Mouse (Mus musculus): Measurements from ENCODE around the gene Pmis2. TPM values are rescaled to one million over a fixed set of nuclear protein-coding genes. Genes with fewer than 3 reads are reported as not detected.

Gene Pmis2
- total RNA-seq (2012; rRNA removed) = 0.36 and 0.37 TPM in 2 replicates

DNA sequence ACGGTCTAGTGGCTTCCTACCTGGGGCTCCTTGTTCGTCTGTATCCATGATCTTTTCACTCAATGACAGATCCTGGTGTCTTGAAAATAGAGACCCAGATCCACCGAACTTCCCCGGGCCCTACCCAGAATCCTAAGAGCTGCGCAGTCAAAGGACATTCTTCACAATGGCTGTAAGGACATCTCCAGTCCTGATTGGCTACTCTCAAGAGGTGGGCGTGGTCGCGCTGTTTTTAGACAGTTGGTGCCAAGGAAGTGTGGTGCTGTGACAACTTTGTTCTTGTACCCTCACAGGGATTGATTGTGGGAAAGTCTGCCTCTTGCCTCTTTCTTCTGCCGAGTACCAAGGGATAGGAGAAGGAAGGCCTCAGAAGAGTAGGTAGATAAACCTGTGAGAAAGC is at the start of gene Pmis2:
TSS of gene Pmis2 (minus strand) at position 126 of the 400 bp plus-strand sequence.
- H3K36me3 ChIP-seq (ENCODE audit: control insufficient read depth, insufficient read depth, low read length, poor library complexity, severe bottlenecking) = no peaks in the 10 kb centered on the region
- H3K9me3 ChIP-seq (ENCODE audit: control insufficient read depth, insufficient read depth, low read depth, low read length) = no peaks in the 10 kb centered on the region
- H3K4me1 ChIP-seq (ENCODE audit: control insufficient read depth in 2 of 2, insufficient read depth in 2 of 2, low read length in 2 of 2, poor library complexity in 1 of 2) = peaks cover 0 to 3% of the 10 kb centered on the region in 2 experiments; a peak in 1 of 4 replicates
- peak within 1 kb of the TSS in 1 of 2 experiments; percentile 32; a peak in 2 of 4 replicates for H3K4me3 ChIP-seq (ENCODE audit: insufficient read depth in 1 of 2, low read depth in 1 of 2, low read length in 2 of 2, poor library complexity in 1 of 2, severe bottlenecking in 1 of 2)
- in situ Hi-C loops (cut with MboI; ENCODE audit: low sequenced_read_pairs in 2 of 2, unreplicated experiment in 2 of 2) = no loop called here
- 0 out of 2 replicates have a peak within 1 kb of the TSS, but pooled peaks have one; percentile 6 for H3K9ac ChIP-seq (ENCODE audit: insufficient read depth, low read depth, low read length, poor library complexity, severe bottlenecking)
- peak; percentile 50 for DNase-seq (ENCODE audit: low read depth, low spot score)
- no peak for TF ChIP-seq ZNF384 (IDR thresholded peaks at IDR 0.05; ENCODE audit: low read depth, low read length)
- no peak for TF ChIP-seq HCFC1 (IDR thresholded peaks at IDR 0.05; ENCODE audit: borderline replicate concordance, insufficient read depth, low read length)
- no peak for TF ChIP-seq CHD2 (IDR thresholded peaks at IDR 0.05; ENCODE audit: low read depth, low read length)
- no peak for TF ChIP-seq MAFK (IDR thresholded peaks at IDR 0.05; ENCODE audit: insufficient read depth, low read depth, low read length)
- no peak for TF ChIP-seq ZC3H11A (IDR thresholded peaks at IDR 0.05; ENCODE audit: borderline replicate concordance, low read depth, low read length)
- H3K27ac ChIP-seq (ENCODE audit: insufficient read depth, low read depth, low read length, poor library complexity, severe bottlenecking) = no peak within 1 kb of the TSS

DNA sequence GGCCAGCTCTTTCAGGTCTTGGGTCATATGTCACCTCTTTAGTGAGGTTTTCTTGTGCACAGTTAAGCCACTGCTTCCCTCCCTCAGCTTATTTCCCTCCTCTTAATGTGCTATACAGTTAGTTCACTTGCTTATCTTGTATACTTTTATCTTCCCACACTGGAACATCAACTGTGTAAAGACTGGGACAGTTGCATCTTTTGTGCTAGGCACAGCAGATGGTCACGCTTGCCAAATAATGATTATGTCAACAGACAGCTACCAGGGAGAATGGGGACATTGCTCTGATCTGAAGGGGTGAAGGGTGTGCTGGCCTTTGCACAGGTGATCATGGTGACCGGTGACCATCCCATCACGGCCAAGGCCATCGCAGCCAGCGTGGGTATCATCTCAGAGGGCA is 48.3 kb upstream of the Pmis2 start:
- H3K36me3 ChIP-seq (ENCODE audit: control insufficient read depth, insufficient read depth, low read length, poor library complexity, severe bottlenecking) = no peaks in the 10 kb centered on the region
- no peak for DNase-seq (ENCODE audit: low read depth, low spot score)
- H3K9me3 ChIP-seq (ENCODE audit: control insufficient read depth, insufficient read depth, low read depth, low read length) = no peaks in the 10 kb centered on the region
- H3K4me3 ChIP-seq (ENCODE audit: insufficient read depth in 1 of 2, low read depth in 1 of 2, low read length in 2 of 2, poor library complexity in 1 of 2, severe bottlenecking in 1 of 2) = no peak overlapping the region
- in situ Hi-C loops (cut with MboI; ENCODE audit: low sequenced_read_pairs in 2 of 2, unreplicated experiment in 2 of 2) = no loop called here
- TF ChIP-seq CHD2 (IDR thresholded peaks at IDR 0.05; ENCODE audit: low read depth, low read length) (no peak), ZNF384 (IDR thresholded peaks at IDR 0.05; ENCODE audit: low read depth, low read length) (no peak), MAFK (IDR thresholded peaks at IDR 0.05; ENCODE audit: insufficient read depth, low read depth, low read length) (no peak), ZC3H11A (IDR thresholded peaks at IDR 0.05; ENCODE audit: borderline replicate concordance, low read depth, low read length) (no peak), HCFC1 (IDR thresholded peaks at IDR 0.05; ENCODE audit: borderline replicate concordance, insufficient read depth, low read length) (no peak)
- peaks cover 0 to 4% of the 10 kb centered on the region in 2 experiments; a peak in 1 of 4 replicates for H3K4me1 ChIP-seq (ENCODE audit: control insufficient read depth in 2 of 2, insufficient read depth in 2 of 2, low read length in 2 of 2, poor library complexity in 1 of 2)
- no peak overlapping the region for H3K9ac ChIP-seq (ENCODE audit: insufficient read depth, low read depth, low read length, poor library complexity, severe bottlenecking)
- H3K27ac ChIP-seq (ENCODE audit: insufficient read depth, low read depth, low read length, poor library complexity, severe bottlenecking) = no peak overlapping the region

DNA sequence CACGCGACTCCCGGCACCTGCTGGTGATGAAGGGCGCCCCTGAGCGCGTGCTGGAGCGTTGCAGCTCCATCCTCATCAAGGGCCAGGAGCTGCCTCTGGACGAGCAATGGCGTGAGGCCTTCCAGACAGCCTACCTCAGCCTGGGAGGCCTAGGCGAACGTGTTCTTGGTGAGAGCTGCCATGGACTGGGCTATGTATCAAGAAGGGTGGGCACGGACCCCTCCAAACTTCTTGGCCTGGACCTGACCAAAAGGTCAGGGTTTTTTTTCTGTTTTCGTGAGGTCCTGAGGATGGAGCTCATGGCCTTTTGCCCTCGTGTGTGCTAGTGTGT is 46.3 kb upstream of the Pmis2 start:
- no peak overlapping the region for H3K27ac ChIP-seq (ENCODE audit: insufficient read depth, low read depth, low read length, poor library complexity, severe bottlenecking)
- TF ChIP-seq ZNF384 (IDR thresholded peaks at IDR 0.05; ENCODE audit: low read depth, low read length) = no peak
- no peak for TF ChIP-seq ZC3H11A (IDR thresholded peaks at IDR 0.05; ENCODE audit: borderline replicate concordance, low read depth, low read length)
- no peak for TF ChIP-seq HCFC1 (IDR thresholded peaks at IDR 0.05; ENCODE audit: borderline replicate concordance, insufficient read depth, low read length)
- TF ChIP-seq CHD2 (IDR thresholded peaks at IDR 0.05; ENCODE audit: low read depth, low read length) = no peak
- TF ChIP-seq MAFK (IDR thresholded peaks at IDR 0.05; ENCODE audit: insufficient read depth, low read depth, low read length) = no peak
- no peaks in the 10 kb centered on the region for H3K9me3 ChIP-seq (ENCODE audit: control insufficient read depth, insufficient read depth, low read depth, low read length)
- no peak for DNase-seq (ENCODE audit: low read depth, low spot score)
- H3K9ac ChIP-seq (ENCODE audit: insufficient read depth, low read depth, low read length, poor library complexity, severe bottlenecking) = no peak overlapping the region
- H3K36me3 ChIP-seq (ENCODE audit: control insufficient read depth, insufficient read depth, low read length, poor library complexity, severe bottlenecking) = no peaks in the 10 kb centered on the region
- in situ Hi-C loops (cut with MboI; ENCODE audit: low sequenced_read_pairs in 2 of 2, unreplicated experiment in 2 of 2) = no loop called here
- peak overlapping the region; percentile 46 to 56; a peak in 3 of 4 replicates for H3K4me3 ChIP-seq (ENCODE audit: insufficient read depth in 1 of 2, low read depth in 1 of 2, low read length in 2 of 2, poor library complexity in 1 of 2, severe bottlenecking in 1 of 2)
- H3K4me1 ChIP-seq (ENCODE audit: control insufficient read depth in 2 of 2, insufficient read depth in 2 of 2, low read length in 2 of 2, poor library complexity in 1 of 2) = peaks cover 0 to 3% of the 10 kb centered on the region in 2 experiments; a peak in 1 of 4 replicates

DNA sequence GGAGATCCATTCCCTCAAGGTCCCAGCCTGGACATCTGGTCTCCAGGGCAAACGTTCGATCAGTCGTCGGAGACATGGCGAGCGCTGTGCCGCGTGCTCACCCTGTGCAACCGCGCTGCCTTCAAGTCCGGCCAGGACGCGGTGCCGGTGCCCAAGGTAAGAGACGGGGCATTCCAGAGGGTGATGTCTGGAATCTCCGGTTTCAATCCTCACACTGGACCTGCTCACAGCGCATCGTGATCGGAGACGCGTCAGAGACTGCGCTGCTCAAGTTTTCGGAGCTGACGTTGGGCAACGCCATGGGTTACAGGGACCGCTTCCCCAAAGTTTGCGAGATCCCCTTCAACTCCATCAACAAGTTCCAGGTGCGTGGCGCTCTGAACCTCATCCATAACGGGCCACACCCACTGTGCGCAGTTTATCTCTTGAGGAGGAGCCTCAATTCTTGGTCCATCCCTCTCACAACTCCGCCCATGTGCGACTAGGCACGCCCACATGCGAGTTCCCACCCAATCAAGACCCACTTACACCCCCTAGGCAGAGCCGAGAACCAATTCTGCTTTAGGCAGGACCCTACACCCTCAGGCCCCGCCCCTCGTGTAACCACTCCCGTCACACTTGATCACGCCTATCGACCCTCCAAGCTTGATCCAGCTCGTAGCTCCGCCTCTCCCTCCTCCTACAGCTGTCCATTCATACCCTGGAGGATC is 45.8 kb upstream of the Pmis2 start:
- Histone ChIP-seq H3K27ac (ENCODE audit: insufficient read depth, low read depth, low read length, poor library complexity, severe bottlenecking) (no peak overlapping the region), H3K9me3 (ENCODE audit: control insufficient read depth, insufficient read depth, low read depth, low read length) (no peaks in the 10 kb centered on the region), H3K4me3 (ENCODE audit: insufficient read depth in 1 of 2, low read depth in 1 of 2, low read length in 2 of 2, poor library complexity in 1 of 2, severe bottlenecking in 1 of 2) (peak overlapping the region; percentile 62 to 77), H3K9ac (ENCODE audit: insufficient read depth, low read depth, low read length, poor library complexity, severe bottlenecking) (peak overlapping the region; percentile 27), H3K4me1 (ENCODE audit: control insufficient read depth in 2 of 2, insufficient read depth in 2 of 2, low read length in 2 of 2, poor library complexity in 1 of 2) (peaks cover 0 to 3% of the 10 kb centered on the region in 2 experiments; a peak in 1 of 4 replicates), H3K36me3 (ENCODE audit: control insufficient read depth, insufficient read depth, low read length, poor library complexity, severe bottlenecking) (no peaks in the 10 kb centered on the region)
- in situ Hi-C loops (cut with MboI; ENCODE audit: low sequenced_read_pairs in 2 of 2, unreplicated experiment in 2 of 2) = no loop called here
- DNase-seq (ENCODE audit: low read depth, low spot score) = peak; percentile 99
- TF ChIP-seq ZNF384 (IDR thresholded peaks at IDR 0.05; ENCODE audit: low read depth, low read length) = no peak
- no peak for TF ChIP-seq HCFC1 (IDR thresholded peaks at IDR 0.05; ENCODE audit: borderline replicate concordance, insufficient read depth, low read length)
- no peak for TF ChIP-seq ZC3H11A (IDR thresholded peaks at IDR 0.05; ENCODE audit: borderline replicate concordance, low read depth, low read length)
